ENCODE assay signal across 18 mouse cellular contexts in genomic region chr5:131586332-131586700, GRCm38 (mm10).
A peak's percentile ranks its signal among the peaks of the same experiment; 100 is the strongest.
DNase-seq lines count a peak whose midpoint lies in the region; ATAC-seq and TF ChIP-seq lines count a peak whose summit lies in the region.
"Had no signal": no experiment of that assay in that cellular context is flagged by ENCODE, and none has a peak within 500 bp of the region (broad histone marks: within the 10 kb centered on the region; RNA-seq: fewer than 3 reads in every experiment).

No protein-coding gene starts in this region.

- peaks cover 43% of the 10 kb centered on the region for H3K4me1 ChIP-seq in hindbrain, embryonic 10.5 days (replicated peaks)
- H3K4me1 ChIP-seq in limb, embryonic 10.5 days: peaks cover 60% of the 10 kb centered on the region
- peaks cover 54% of the 10 kb centered on the region for H3K4me1 ChIP-seq in neural tube, embryonic 12.5 days

- H3K4me3 ChIP-seq in layer of hippocampus, adult 2 months: no peak overlapping the region
- no peak overlapping the region for H3K4me3 ChIP-seq in hindbrain, embryonic 10.5 days
- H3K4me3 ChIP-seq in limb, embryonic 10.5 days: 0 out of 2 replicates have a peak overlapping the region, but pooled peaks have one; percentile 25
- H3K4me3 ChIP-seq in neural tube, embryonic 12.5 days: no peak overlapping the region
- H3K4me3 ChIP-seq: stomach, embryonic 15.5 days had no signal

- peaks cover 98% of the 10 kb centered on the region for H3K27me3 ChIP-seq in hindbrain, embryonic 10.5 days (ENCODE audit: insufficient read depth, poor library complexity, severe bottlenecking)
- H3K27me3 ChIP-seq in limb, embryonic 10.5 days (ENCODE audit: low read depth, poor library complexity, severe bottlenecking): peaks cover 60% of the 10 kb centered on the region
- H3K27me3 ChIP-seq in neural tube, embryonic 12.5 days (replicated peaks): peaks cover 28% of the 10 kb centered on the region
- H3K27me3 ChIP-seq: stomach, embryonic 15.5 days had no signal

- H3K9me3 ChIP-seq in hindbrain, embryonic 10.5 days: no peaks in the 10 kb centered on the region
- no peaks in the 10 kb centered on the region for H3K9me3 ChIP-seq in limb, embryonic 10.5 days (replicated peaks)
- H3K9me3 ChIP-seq in neural tube, embryonic 12.5 days: no peaks in the 10 kb centered on the region
- H3K9me3 ChIP-seq: embryonic facial prominence, embryonic 10.5 days; heart, embryonic 13.5 days; stomach, embryonic 15.5 days had no signal

- WGBS in hindbrain, embryonic 10.5 days: 81% methylated on average over 5 of the region's 5 CpGs
- WGBS in limb, embryonic 10.5 days: 56% methylated on average over 5 of the region's 5 CpGs
- WGBS in neural tube, embryonic 12.5 days: 34% methylated on average over 5 of the region's 5 CpGs

- TF ChIP-seq CTCF in layer of hippocampus, adult 2 months (conservative IDR thresholded peaks at IDR 0.05): no peak

- no peak for DNase-seq in layer of hippocampus, adult 2 months (ENCODE audit: low spot score in 2 of 2)
- no peak for DNase-seq in layer of hippocampus, adult 9-11 months
- no peak for DNase-seq in hindbrain, embryonic 10.5 days (ENCODE audit: low spot score)
- no peak for DNase-seq in limb, embryonic 10.5 days (ENCODE audit: low spot score)
- DNase-seq in lung, postnatal 36 days: no peak
- DNase-seq in gastrocnemius, postnatal 10 days: no peak
- DNase-seq in thymus, postnatal 14 days: no peak
- DNase-seq: cerebellum, adult 9-10 months; gastrocnemius, postnatal 25 days; kidney, postnatal 25 days; liver, postnatal 0 days; thymus, postnatal 36 days had no signal

- no peaks in the 10 kb centered on the region for H3K36me3 ChIP-seq in hindbrain, embryonic 10.5 days
- no peaks in the 10 kb centered on the region for H3K36me3 ChIP-seq in limb, embryonic 10.5 days
- H3K36me3 ChIP-seq in neural tube, embryonic 12.5 days: no peaks in the 10 kb centered on the region
- H3K36me3 ChIP-seq: embryonic facial prominence, embryonic 10.5 days; heart, embryonic 13.5 days; stomach, embryonic 15.5 days had no signal

- peak overlapping the region; percentile 49 for H3K4me2 ChIP-seq in neural tube, embryonic 12.5 days (replicated peaks)

- H3K27ac ChIP-seq in layer of hippocampus, adult 2 months: peak overlapping the region; percentile 52
- peak overlapping the region; percentile 29 for H3K27ac ChIP-seq in hindbrain, embryonic 10.5 days
- H3K27ac ChIP-seq in limb, embryonic 10.5 days: 0 out of 2 replicates have a peak overlapping the region, but pooled peaks have one; percentile 63
- 0 out of 2 replicates have a peak overlapping the region, but pooled peaks have one; percentile 57 for H3K27ac ChIP-seq in neural tube, embryonic 12.5 days
- H3K27ac ChIP-seq: heart, embryonic 13.5 days; macrophage; stomach, embryonic 15.5 days had no signal

- 0 out of 2 replicates have a peak, but pooled peaks have one; percentile 10 for ATAC-seq in neural tube, embryonic 12.5 days (ENCODE audit: low FRiP score, low read depth)
- ATAC-seq: CD4-positive, CD25-positive, alpha-beta regulatory T cell, adult 4 months; liver, postnatal 0 days had no signal

- 0 out of 2 replicates have a peak overlapping the region, but pooled peaks have one; percentile 30 for H3K9ac ChIP-seq in neural tube, embryonic 12.5 days
- H3K9ac ChIP-seq: liver, postnatal 0 days; stomach, embryonic 15.5 days had no signal
